Mouse (Mus musculus): ENCODE results near the gene Tbc1d25.

Gene Tbc1d25

DNA sequence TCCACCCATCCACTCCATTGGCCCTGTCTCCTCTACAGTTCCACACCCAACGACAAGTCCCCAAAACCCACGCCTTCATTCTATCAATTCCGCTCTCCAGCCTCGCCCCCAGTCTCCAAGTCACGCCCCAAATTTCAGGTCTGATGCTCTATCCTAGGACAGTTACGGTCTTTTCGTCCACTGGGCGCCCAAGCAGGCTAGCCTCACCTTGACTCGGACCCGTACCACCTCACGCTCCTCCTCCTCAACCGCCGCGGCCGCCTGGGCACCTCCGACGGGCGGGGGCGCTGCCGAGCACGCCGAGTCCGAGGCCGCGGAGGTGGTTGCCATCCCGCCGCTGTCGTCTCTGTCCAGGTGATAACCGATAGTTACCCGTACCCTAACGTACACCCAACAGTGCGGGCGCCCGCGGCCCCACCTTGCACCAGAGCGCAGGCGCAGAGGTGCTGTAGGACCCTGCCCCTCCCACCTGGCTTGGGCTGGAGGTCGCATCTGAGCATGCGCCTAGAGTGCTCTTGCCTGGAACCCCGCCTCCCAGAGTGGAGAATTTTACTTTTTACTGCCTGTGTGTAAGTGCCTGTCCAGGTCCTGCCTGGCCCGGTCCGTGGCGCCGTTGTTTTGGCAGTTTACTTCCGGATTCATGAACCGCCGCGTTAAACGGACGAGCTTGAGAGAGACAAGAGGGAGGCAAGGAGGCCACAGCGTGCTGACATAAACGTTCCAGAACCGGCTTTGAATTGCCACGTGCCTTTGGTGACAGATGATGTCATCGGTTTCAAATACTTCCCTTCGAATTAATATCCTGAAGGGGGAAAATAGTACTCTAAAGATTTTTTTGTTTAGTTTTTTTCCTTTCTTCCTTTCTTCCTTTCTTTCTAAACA lies at the start of gene Tbc1d25:
Tbc1d25 (minus strand) TSS at position 678 of the 882 bp plus-strand sequence.
- peak; percentile 92 for DNase-seq

DNA sequence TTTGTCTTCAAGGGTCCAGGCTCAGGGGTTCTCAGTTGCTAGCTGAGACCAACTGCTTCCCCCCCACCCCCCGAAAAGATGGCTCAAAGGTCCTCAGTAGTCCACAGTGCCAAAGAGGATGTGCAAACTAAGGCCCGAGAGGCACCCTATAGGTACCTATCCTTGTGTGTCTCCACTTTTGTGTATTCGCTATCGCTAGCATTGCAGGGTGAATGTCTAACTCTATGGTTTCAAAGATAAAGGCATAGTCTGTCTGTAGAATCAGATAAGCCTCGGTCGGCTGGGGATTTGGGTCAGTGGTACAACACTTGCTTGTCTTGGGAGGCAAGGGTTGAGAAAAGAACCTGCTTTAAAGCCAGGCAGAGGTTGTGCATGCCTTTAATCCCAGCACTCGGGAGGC lies 47.5 kb upstream of the Tbc1d25 start:
- no peak for DNase-seq

DNA sequence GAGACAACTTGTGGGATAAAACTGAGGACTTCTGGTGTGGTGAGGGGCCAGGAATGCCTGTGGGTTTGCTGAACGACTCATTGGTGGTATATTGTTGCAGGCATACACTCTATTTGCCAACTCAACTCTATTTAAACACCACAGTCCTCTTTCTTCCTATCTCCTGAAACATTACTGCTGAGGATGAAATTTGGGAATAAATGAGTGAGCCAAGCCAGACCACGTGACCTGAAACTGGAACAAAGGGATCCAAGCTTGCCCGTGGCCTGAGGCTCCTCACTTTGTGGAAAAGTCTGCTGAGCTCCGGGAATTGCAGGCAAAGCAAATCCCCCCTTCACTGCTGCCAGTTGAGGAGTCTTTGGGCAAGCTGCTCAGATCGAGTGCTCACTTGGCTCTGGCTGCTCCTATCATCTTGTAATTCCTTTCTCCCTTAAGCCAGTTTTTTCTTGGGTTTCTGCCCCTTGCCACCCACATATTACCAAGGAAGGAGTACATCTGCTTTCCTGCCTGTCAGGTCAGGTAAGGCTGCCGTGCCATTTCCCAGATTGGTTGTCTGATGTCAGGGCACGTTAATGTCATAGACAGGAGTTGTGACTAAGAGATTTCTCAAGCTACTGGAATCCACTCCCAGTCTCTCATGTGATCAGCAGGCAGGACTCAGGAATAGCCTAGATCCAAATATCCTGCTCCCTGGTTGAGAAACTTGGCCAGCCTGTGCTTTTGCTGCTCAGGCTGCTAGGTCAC lies 46.9 kb upstream of the Tbc1d25 start:
- DNase-seq = no peak

DNA sequence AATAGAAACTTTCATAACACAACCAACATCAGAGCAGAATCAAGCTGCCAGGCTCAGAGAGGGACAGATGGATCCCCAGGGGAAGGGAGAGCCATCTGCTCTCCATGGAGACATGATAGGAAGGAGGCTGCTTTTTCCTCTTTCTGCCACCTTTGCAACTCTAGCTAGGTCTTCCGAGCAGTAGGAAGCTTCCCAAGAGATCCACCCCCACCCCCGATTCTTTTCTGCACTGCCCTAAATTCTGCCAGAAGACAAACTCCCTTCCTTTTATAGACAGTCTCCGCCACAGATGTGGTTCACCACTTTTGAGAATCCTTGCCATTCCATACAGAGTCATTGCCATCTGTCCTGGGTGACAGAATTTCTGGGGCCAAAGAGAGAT lies 46.3 kb upstream of the Tbc1d25 start:
- DNase-seq = no peak

DNA sequence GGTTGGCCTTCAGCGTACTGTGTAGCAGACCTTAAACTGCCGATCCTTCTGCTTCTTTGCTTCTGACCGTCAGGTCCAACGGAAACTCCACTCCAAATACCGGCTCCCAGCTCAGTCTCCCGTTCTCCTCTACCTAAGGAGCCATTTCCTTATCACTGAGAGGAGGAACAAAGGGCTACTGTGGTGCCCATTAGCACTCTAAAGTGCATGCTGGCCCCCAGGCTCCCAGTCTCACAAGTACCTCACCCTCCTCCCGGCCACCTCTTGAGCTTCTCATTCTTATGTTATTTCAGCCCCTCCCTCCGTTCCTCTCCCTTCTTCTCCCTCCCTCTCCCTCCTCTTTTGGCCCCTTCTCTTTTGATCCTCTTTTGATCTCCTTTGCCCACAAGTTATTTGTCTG lies 43.7 kb upstream of the Tbc1d25 start:
- no peak for DNase-seq

DNA sequence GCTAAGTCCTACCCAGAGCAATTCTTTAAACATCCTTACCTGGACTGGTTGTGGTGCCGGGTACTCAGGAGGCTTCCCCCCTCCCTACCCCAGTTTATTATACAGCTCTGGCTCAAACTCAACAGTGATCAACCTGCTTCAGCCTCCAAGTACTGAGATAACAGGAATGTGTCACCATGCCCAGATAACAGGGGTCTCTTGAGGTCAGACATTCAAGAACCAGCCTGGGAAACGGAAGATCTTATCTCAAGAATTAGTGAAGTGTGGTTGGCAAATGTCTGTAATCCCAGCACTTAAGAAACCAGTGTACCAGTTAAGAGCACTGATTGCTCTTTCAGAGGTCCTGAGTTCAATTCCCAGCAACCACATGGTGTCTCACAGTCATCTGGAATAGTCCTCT lies 42.1 kb upstream of the Tbc1d25 start:
- DNase-seq = no peak

DNA sequence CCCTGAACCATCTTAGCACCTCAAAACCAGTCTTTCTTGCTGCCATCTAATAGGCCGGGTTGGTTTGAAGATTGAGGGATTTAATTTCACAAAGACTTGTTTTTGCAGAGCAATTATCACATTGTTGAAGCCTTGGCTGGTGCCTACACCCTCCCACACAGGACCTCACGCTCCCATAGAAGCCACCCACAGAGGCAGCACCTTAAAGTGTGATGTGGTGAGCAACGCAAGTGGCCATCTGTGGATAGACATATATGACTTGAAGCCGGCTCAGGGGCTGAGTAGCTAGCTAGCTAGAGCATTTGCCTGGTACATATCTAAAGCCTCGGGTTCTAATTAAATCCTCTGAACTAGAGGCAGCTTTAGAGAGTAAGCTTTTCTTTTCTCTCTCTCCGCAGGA lies 41.4 kb upstream of the Tbc1d25 start:
- DNase-seq = no peak

DNA sequence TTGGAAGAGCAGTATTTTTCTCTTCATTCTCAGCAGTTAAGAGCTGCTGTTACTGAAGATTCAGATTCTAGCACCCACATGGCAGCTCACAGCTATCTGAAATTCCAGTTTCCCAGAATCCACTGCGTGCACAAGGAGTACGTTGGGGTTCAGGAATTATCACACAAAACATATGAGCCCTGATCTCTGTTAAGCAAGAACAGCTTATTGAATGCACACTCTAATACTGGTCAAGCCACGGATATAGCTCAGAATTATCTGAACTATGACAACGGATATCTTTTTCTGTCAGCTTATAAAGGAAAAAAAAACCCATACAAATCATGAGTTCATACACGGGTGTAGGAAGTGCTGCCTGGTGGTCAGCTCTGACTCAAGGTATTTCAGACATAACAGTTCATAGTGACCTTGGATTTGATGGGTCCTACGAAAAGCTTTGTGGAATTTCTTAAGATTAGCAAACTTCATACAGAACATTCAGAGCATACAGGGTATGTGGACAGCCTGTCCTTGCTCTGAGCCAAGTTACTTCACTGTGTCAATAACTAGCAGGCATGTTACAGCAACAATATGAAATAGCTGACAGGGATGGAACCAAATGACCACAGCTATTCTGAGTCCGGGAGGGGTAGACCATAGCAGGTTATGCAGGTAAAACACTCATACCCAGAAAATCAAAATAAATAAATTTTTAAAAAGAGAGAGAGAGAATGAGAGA lies 35.7 kb upstream of the Tbc1d25 start:
- DNase-seq = no peak

DNA sequence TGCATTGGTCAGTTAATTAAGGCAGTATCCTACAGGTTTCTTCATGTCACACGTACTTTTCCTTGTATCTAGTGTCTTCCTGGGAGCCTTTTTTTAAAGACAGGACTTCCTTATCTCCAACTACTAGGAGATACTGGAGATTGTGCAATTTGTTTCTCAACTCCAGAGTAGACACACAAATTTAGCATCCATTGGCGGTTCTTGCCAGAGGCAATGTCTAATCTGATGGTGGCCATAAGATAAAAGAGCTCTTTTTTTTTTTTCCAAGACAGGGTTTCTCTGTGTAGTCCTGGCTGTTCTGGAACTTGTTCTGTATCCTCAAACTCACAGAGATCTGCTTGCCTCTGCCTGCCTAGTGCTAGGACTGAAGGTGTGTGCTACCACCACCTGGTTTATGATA lies 33.7 kb upstream of the Tbc1d25 start:
- no peak for DNase-seq

DNA sequence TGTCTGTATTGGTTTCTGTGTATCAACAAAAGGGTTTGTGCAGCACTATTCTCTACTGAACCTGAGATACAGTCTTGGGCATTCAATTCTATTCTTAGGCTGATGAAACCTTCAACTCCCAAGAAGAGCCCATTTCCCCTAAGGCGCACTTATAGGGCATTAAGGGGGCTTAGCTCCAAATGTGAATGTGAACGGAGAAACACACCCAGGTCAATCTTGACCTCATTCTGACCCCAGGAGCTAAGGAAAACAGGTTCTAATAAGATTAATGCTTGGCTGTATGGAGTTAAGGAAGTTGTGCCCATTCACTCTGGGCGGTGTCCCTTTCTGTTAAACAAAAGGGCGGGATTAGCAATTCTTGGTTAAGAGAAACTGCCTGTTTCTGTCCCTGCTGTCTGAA lies 31.2 kb upstream of the Tbc1d25 start:
- DNase-seq = no peak

DNA sequence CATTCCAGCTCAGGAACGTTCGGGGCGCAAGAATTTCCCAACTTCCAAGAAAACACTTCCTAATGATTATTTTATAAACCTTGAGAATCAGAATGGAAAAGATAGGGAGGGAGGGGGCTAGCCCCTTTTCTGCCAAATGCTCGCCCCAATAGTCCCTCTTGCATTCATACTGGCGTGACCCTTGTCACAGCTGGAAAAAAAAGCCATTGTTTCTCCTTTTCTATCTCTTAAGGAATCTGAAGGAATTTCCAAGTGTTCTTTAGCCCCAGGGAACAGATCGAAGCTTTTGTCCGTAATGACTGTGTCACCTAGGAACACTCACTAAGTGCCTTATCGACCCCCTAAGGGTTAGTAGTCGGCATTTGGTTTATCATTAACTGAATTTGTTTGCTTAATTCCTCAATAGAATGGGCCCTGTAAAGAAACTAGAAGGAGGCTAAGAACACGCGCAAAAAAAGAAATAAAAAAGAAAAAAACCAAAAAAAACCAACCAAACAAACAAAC lies 30.8 kb upstream of the Tbc1d25 start:
- no peak for DNase-seq

DNA sequence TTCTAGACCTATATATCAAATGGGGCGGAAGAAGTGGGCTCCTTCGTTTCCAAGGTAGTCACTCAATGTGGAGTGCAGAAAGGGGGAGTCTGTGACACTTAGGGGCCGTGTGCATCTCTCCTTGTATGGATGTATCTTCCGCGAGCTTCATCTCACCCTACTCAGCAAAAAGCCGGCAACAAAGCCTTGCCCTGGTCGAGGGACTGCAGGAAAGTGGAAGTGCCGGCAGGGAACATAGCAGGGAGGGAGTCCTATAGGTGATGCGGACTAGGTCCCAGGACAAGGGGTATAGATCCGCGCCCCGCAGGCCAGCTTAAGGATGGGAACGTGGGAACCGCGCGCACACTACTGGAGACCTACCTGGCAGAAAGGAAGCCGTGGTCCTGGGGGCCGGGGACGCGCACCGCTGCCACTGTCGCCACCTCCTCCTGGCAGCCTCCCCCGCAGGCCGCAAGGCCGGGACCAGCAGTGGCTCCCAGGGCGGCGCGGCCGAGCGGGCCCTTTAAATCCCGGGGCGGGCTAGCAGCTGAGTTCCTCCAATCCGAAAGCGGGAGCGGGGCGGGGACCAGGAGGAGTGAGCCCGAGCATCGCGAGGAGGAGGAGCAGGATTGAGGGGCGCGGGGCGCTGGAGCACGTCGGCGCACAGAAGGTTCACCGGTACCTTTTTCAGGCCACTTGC lies 30.2 kb upstream of the Tbc1d25 start, which contains the start of gene Porcn:
Porcn (minus strand) TSS at position 511 of the 679 bp plus-strand sequence.
- peak; percentile 84 for DNase-seq

DNA sequence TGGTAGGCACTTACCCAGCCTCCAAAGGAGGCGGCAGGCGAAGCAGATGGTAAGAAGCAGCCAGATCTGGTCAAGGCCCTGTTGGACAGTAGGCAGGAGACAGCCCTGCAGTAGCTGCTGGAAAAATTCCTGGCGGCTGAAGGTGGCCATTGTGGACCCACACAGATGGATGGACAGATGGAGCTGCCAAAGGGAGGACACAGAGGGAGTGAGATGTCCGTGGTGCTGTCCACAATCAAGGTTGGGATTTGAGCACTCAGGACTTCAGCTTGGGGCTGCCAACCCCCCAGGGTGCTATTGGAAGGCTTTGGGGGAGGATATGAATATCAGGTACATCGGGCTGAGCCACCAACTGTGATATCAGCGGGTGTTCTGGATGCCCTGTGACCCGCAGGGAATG lies 29.6 kb upstream of the Tbc1d25 start:
- no peak for DNase-seq

DNA sequence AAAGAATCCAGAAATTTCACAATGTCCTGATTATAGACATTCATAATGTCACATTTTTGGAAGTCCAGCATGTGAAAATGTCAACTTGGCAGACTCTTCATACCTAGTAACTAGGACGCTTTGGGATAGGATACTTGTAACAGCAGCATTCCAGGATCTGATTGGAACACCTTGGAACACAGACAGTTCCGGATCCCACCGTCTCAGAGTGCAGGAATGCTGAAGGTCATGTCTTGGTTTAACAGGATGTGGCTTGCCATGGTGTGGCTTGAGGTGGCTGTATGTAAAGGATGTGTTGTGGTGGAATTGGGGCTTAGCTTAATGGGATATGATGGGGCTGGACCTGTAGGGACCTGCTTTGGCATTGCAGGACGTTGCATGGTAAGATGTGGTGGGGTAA lies 29.1 kb upstream of the Tbc1d25 start:
- DNase-seq = no peak

DNA sequence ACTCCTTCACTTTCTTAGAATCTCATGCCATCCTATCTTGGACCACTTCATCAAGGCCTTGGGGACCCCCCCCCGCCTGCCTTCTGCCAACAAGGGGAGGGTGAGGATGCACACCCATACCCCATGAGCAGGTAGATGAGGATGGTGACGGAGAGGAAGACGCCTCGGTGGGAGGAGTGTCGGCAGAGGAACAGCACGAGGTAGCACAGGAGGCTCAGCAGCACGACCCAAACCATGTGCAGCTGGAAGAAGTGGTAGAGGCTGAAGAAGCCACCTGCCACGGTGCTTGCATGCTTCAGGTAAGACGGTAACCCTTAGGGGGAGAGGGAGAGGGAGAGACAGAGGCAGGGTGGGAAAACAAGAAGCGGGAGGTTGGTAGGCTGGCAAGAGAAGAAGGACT lies 28.1 kb upstream of the Tbc1d25 start:
- DNase-seq = no peak

DNA sequence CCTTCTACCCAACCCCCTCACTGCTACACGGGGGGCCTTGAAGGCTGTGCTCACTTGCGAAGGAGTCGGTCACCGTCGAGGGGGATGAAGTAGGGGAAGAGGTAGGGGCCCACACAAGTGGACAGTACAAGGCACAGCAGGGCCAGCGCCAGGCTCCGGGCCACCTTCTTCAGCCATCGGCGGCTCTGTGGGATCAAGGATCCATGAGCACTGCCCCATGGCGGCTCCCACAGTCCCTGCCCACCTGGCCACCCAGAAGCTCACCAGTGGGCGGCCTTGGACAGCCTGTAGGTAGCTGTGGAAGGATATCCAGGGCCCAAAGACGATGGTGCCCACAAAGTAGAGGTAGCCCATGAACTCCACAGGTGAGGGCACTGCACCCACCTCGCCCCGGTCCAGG lies 27.1 kb upstream of the Tbc1d25 start:
- no peak for DNase-seq

DNA sequence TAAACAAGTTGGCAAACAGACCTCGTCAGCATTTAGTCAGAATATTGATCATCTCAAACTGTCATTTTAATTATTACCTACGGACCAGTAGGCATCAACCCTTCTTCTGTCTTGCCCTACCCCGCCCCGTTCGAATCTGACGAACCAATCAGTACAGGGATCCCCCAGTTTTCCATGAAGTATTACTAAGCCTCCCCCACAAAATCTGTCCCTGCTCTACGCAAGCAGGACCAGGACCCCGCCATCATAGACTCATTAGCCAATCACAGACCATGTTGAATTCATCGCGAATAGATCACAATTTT lies 17.4 kb upstream of the Tbc1d25 start, which contains the start of gene Ebp:
Ebp (minus strand) TSS at position 94 of the 305 bp plus-strand sequence.
- DNase-seq = peak; percentile 6

DNA sequence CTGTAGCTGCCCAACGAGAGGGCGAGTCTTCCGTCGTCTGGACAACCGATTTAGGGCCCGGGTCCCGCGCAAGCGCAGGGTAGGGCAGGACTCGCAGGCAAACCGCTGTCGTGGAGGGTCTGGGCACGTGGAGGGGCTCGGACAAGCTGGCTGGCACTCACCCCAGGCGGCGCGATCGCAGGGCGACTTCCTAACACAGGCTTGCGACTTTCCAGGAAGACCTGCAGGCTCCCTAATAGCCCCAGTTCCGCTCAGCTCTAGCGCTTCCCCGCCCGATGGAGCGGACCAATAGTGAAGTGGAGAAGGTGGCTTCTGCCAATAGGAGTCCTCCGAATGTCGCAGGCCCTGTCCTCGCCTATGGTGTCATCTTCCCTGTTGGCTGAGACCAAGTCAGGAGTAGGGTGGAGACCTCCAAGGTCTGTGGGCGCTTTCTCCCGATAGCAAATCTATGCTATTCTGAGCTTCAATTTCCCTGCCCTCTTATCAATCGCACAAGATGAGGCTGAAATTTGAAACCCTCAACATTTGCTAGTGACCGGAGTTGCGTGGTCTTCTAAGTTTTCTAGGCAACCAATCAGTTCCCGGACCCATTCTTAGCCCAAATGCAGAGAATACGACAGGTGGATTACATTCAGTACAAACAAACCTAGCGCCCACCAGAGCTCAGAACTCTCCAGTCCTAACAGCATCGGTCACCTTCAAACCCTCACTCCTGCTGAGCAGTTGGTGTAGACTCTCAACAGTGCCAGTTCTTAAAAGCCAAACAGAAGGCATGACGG lies 16.8 kb upstream of the Tbc1d25 start:
- peak; percentile 90 for DNase-seq

DNA sequence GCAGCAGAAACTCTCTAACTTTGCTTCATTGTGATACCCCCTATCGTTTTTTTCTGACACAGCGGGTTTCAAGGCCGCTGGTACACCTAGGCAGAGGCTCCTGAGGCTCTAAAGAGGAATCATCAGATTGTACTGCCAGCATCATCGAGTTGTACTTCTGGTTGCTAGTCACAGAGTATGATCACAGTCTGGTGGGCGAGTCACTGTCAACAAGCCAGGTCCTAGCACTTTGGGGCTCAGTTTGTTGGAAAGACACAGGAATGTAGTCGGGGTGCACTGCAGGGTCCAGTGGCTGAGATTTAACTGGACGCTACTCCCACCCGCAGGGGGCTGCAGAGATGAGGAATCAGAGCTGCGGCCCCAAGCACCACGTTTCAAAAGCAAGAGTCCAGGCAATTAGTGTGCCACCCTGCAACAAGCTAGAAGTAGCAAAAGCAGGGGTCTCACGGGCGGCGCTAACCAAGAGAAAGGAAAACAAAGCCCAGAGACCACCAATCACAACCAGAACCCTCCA lies 16.2 kb upstream of the Tbc1d25 start:
- DNase-seq = no peak

DNA sequence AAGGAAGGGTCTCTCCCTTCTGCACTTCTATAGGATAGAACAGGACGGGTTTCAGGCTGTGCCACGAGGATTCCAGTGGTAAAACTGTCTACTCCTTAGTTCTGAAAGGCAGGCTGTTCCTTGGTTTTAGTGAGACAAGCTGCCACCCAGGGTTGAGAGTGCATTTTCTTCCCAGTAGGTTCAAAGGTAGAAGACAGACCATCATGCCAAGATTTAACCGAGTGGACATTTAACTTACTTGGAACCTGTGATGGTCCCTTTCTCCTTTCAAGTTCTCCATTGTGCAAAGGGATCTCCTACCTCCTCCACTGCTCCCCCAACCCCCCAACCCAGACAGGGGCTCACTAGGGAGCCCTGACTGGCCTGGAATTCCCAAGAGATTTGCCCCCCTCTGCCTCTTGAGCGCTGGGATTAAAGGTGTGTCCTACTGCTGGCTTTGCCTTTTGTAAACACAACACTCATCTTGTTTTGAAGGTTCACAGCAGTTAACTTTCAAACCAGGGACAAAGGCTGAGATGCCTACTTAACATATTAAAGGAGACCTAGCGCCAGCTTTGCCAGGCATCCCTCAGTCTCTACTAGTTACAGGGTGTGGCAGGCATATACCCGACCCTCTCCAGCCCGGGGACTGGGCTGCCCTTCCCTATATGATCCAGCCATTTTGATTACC lies 7.0 kb upstream of the Tbc1d25 start:
- DNase-seq = no peak

DNA sequence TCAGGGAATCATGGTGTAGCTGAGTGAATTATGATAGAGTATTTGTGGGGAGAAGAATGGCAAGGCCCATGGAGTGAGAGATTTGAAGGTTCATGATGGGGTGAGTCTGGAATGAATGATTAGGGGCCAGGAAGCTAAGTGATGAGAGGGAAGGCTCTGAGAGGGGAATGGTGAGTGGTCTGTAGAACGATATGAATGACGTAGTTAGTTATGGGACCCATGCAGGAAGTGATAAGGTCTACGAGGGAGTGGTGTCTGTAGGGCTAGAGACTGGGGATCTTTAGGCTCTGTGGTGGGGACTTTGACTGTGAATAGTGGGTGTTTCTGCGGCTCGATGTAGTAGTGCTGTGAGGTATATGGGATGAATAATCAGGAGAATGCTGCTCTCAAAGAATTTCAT lies 3.7 kb upstream of the Tbc1d25 start:
- no peak for DNase-seq

All from liver (tissue).